Mouse (Mus musculus): ENCODE data around the gene Trap1a. TPM values are rescaled to one million over a fixed set of nuclear protein-coding genes. Genes with fewer than 3 reads are reported as not detected.

The Trap1a gene
- total RNA-seq, 1 experiment, result 256 TPM

- in situ Hi-C loops (cut with MboI; ENCODE audit: low sequenced_read_pairs in 2 of 2, unreplicated experiment in 2 of 2), result no loop called here
- H3K4me3 ChIP-seq (ENCODE audit: insufficient read depth in 1 of 2, low read depth in 1 of 2, low read length in 2 of 2, poor library complexity in 1 of 2, severe bottlenecking in 1 of 2), result no peak overlapping the region
- H3K27ac ChIP-seq (ENCODE audit: insufficient read depth, low read depth, low read length, poor library complexity, severe bottlenecking), result no peak overlapping the region
- no peak overlapping the region for H3K9ac ChIP-seq (ENCODE audit: insufficient read depth, low read depth, low read length, poor library complexity, severe bottlenecking)
- no peaks in the 10 kb centered on the region for H3K9me3 ChIP-seq (ENCODE audit: control insufficient read depth, insufficient read depth, low read depth, low read length)
- DNase-seq (ENCODE audit: low read depth, low spot score), result no peak
- peaks cover 0 to 3% of the 10 kb centered on the region in 2 experiments; a peak in 1 of 4 replicates for H3K4me1 ChIP-seq (ENCODE audit: control insufficient read depth in 2 of 2, insufficient read depth in 2 of 2, low read length in 2 of 2, poor library complexity in 1 of 2)
- H3K36me3 ChIP-seq (ENCODE audit: control insufficient read depth, insufficient read depth, low read length, poor library complexity, severe bottlenecking), result peaks cover 4% of the 10 kb centered on the region
- TF ChIP-seq MAFK (IDR thresholded peaks at IDR 0.05; ENCODE audit: insufficient read depth, low read depth, low read length), result no peak
- no peak for TF ChIP-seq HCFC1 (IDR thresholded peaks at IDR 0.05; ENCODE audit: borderline replicate concordance, insufficient read depth, low read length)
- TF ChIP-seq ZNF384 (IDR thresholded peaks at IDR 0.05; ENCODE audit: low read depth, low read length), result no peak
- TF ChIP-seq ZC3H11A (IDR thresholded peaks at IDR 0.05; ENCODE audit: borderline replicate concordance, low read depth, low read length), result no peak
- no peak for TF ChIP-seq CHD2 (IDR thresholded peaks at IDR 0.05; ENCODE audit: low read depth, low read length)
Observed at GRCm38 (mm10) chrX:139352192-139352772, 18.8 kb downstream of the Trap1a start.

GRCm38 (mm10) chrX:139357639-139358260 is 24.3 kb downstream of the Trap1a start:
- in situ Hi-C loops (cut with MboI; ENCODE audit: low sequenced_read_pairs in 2 of 2, unreplicated experiment in 2 of 2), result no loop called here
- H3K4me1 ChIP-seq (ENCODE audit: control insufficient read depth in 2 of 2, insufficient read depth in 2 of 2, low read length in 2 of 2, poor library complexity in 1 of 2), result peaks cover 0 to 3% of the 10 kb centered on the region in 2 experiments; a peak in 1 of 4 replicates
- H3K36me3 ChIP-seq (ENCODE audit: control insufficient read depth, insufficient read depth, low read length, poor library complexity, severe bottlenecking), result peaks cover 2% of the 10 kb centered on the region; the same call in 1 of the 2 replicates
- TF ChIP-seq ZC3H11A (IDR thresholded peaks at IDR 0.05; ENCODE audit: borderline replicate concordance, low read depth, low read length) (no peak), HCFC1 (IDR thresholded peaks at IDR 0.05; ENCODE audit: borderline replicate concordance, insufficient read depth, low read length) (no peak)
- H3K4me3 ChIP-seq (ENCODE audit: insufficient read depth in 1 of 2, low read depth in 1 of 2, low read length in 2 of 2, poor library complexity in 1 of 2, severe bottlenecking in 1 of 2), result peak overlapping the region; percentile 77 to 85
- peak; percentile 34 for DNase-seq (ENCODE audit: low read depth, low spot score)
- H3K9ac ChIP-seq (ENCODE audit: insufficient read depth, low read depth, low read length, poor library complexity, severe bottlenecking), result peak overlapping the region; percentile 78
- peak overlapping the region; percentile 100 for H3K27ac ChIP-seq (ENCODE audit: insufficient read depth, low read depth, low read length, poor library complexity, severe bottlenecking)
- H3K9me3 ChIP-seq (ENCODE audit: control insufficient read depth, insufficient read depth, low read depth, low read length), result no peaks in the 10 kb centered on the region

GRCm38 (mm10) chrX:139358361-139358760 is 24.9 kb downstream of the Trap1a start:
- Histone ChIP-seq H3K4me1 (ENCODE audit: control insufficient read depth in 2 of 2, insufficient read depth in 2 of 2, low read length in 2 of 2, poor library complexity in 1 of 2) (peaks cover 0 to 3% of the 10 kb centered on the region in 2 experiments; a peak in 1 of 4 replicates), H3K36me3 (ENCODE audit: control insufficient read depth, insufficient read depth, low read length, poor library complexity, severe bottlenecking) (peaks cover under 1% of the 10 kb centered on the region; the same call in 1 of the 2 replicates), H3K9ac (ENCODE audit: insufficient read depth, low read depth, low read length, poor library complexity, severe bottlenecking) (peak overlapping the region; percentile 80), H3K4me3 (ENCODE audit: insufficient read depth in 1 of 2, low read depth in 1 of 2, low read length in 2 of 2, poor library complexity in 1 of 2, severe bottlenecking in 1 of 2) (peak overlapping the region; percentile 46 to 77; a peak in 3 of 4 replicates), H3K9me3 (ENCODE audit: control insufficient read depth, insufficient read depth, low read depth, low read length) (no peaks in the 10 kb centered on the region), H3K27ac (ENCODE audit: insufficient read depth, low read depth, low read length, poor library complexity, severe bottlenecking) (peak overlapping the region; percentile 100)
- in situ Hi-C loops (cut with MboI; ENCODE audit: low sequenced_read_pairs in 2 of 2, unreplicated experiment in 2 of 2), result no loop called here
- DNase-seq (ENCODE audit: low read depth, low spot score), result no peak
- TF ChIP-seq ZC3H11A (IDR thresholded peaks at IDR 0.05; ENCODE audit: borderline replicate concordance, low read depth, low read length) (no peak), MAFK (IDR thresholded peaks at IDR 0.05; ENCODE audit: insufficient read depth, low read depth, low read length) (no peak), ZNF384 (IDR thresholded peaks at IDR 0.05; ENCODE audit: low read depth, low read length) (no peak), CHD2 (IDR thresholded peaks at IDR 0.05; ENCODE audit: low read depth, low read length) (no peak), HCFC1 (IDR thresholded peaks at IDR 0.05; ENCODE audit: borderline replicate concordance, insufficient read depth, low read length) (no peak)

GRCm38 (mm10) chrX:139366837-139367528 is 33.5 kb downstream of the Trap1a start:
- in situ Hi-C loops (cut with MboI; ENCODE audit: low sequenced_read_pairs in 2 of 2, unreplicated experiment in 2 of 2), result no loop called here
- H3K9me3 ChIP-seq (ENCODE audit: control insufficient read depth, insufficient read depth, low read depth, low read length), result no peaks in the 10 kb centered on the region
- H3K4me1 ChIP-seq (ENCODE audit: control insufficient read depth in 2 of 2, insufficient read depth in 2 of 2, low read length in 2 of 2, poor library complexity in 1 of 2), result no peaks in the 10 kb centered on the region
- no peak for DNase-seq (ENCODE audit: low read depth, low spot score)
- no peak overlapping the region for H3K4me3 ChIP-seq (ENCODE audit: insufficient read depth in 1 of 2, low read depth in 1 of 2, low read length in 2 of 2, poor library complexity in 1 of 2, severe bottlenecking in 1 of 2)
- H3K36me3 ChIP-seq (ENCODE audit: control insufficient read depth, insufficient read depth, low read length, poor library complexity, severe bottlenecking), result no peaks in the 10 kb centered on the region
- H3K9ac ChIP-seq (ENCODE audit: insufficient read depth, low read depth, low read length, poor library complexity, severe bottlenecking), result no peak overlapping the region
- no peak for TF ChIP-seq CHD2 (IDR thresholded peaks at IDR 0.05; ENCODE audit: low read depth, low read length)
- no peak for TF ChIP-seq HCFC1 (IDR thresholded peaks at IDR 0.05; ENCODE audit: borderline replicate concordance, insufficient read depth, low read length)
- TF ChIP-seq ZNF384 (IDR thresholded peaks at IDR 0.05; ENCODE audit: low read depth, low read length), result no peak
- no peak overlapping the region for H3K27ac ChIP-seq (ENCODE audit: insufficient read depth, low read depth, low read length, poor library complexity, severe bottlenecking)
